Mouse (Mus musculus): ENCODE results near the gene Trf. TPM values are rescaled to one million over a fixed set of nuclear protein-coding genes. Genes with fewer than 3 reads are reported as not detected.
"Not testable (repeated sequence)": the region's sequence is repeated elsewhere in the genome, so short reads cannot be mapped to it uniquely, and the experiment has no call there.

Gene Trf
- polyA plus RNA-seq, 3 experiments from 2014 or later = 0.37 to 3.0 (median 0.43) TPM

DNA sequence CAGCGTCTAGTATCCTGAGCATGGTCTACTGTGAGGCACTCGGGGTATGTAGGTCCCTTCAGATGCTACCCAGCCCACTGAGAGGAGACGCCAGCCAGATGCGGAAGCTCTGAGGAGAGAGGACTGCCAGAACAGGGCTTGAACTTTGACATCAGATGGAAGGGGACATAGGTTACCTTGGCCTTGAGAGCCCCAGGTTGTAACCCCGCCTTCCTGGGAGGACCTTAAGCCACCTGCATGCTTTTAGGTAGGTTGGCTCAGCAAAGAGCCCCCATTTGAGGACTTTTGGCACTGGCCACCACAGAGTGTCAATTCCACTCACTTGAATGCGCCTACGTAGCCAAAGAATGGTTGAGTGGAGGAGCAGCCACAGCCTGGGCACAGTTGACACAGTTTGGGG lies 5.5 kb downstream of the Trf start:
- no peak for ATAC-seq

DNA sequence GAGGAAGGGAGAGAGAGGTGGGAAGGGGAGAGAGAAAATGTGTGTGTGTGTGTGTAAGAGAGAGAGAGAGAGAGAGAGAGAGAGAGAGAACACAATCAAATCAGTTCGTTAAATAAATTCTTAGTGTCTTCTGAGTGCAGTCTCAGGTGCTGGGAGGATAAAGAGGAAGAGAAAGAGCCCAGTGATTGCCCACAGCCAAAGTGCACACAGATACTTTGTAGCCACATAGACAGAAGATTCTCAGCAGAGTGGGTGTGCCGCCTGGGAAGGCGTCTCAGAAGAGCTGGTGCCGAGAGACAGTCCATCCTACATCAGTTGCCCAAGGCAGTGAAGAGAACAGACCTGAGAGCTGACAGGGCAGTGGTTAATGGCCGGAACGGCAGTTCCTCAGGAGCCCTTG lies 16.0 kb downstream of the Trf start:
- no peak for ATAC-seq

DNA sequence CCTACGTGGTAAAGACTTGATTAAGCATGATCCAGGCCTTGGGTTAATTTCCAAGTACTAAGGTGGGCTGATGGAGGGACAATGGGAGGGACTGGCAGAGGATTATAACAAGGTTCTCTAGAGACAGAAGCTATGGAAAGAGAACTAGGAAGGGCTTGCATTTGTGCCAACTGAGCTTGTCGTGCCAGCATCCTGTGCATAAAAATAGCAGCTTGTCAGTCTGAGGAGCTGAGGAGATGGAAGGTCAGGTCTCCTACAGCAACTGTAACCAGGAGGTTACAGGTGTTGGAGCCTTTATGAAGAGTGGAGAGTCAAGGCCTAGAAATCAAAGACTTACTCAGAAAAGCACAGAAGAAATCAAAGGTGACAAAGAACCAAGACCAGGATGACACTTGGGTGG lies 16.6 kb downstream of the Trf start:
- no peak for ATAC-seq

GRCm38 (mm10) chr9:103212654-103213420 lies 17.4 kb downstream of the Trf start:
- ATAC-seq = no peak

- ATAC-seq = no peak
Measured at GRCm38 (mm10) chr9:103208802-103209423, 21.3 kb downstream of the Trf start.

DNA sequence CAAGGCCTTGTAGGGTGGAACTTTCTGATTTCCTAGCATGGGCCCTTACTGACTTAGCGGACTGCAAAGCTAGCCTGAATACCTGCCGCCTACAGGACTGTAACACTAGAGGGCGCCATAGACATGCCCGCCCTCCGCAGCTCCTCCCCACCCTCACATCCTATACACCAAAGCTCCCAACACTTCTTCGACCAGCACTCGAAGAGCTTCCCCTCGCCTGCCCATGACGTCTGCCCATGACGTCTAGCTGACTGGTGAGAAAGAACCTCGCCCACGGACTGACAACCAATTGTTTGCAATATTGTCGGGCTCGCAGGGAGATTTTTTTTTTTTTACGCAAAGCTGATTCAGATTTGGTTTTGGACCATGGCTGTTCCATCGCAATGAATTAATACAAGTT lies 22.4 kb downstream of the Trf start:
- ATAC-seq = peak; percentile 97

GRCm38 (mm10) chr9:103205786-103206185 lies 24.5 kb downstream of the Trf start:
- no peak for ATAC-seq

DNA sequence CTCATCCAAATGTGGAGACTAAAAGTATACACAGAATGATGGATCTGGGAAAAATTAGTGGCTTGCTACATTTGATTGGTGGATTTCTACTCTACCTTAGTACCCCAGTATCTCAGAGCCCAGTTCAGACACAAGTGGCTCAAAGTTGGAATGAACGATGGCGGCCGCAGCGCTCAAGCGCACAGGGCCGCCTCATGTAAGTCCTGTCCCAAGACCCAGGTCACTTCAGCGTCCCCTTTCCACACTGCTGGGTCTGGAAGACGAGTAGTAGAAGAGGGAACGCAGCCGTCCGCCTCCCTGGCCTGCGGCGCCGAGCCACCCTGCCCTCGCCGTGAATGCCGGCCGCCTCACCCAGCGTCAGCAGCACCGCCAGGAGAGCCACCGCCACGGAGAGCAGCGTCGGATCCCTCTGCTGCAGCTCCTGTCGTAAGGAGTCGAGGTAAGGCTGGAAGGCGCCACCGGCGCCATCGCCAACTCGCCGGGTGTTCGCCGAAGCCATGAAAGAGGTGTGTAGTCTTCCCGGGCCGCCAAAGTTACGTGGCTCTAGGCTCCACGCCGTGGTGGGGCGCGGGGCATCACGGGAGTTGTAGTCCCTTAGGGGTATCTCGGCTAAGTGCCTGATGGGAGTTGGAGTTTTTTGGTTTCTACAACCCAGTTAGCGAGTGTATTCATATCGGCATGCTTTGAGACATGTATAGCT lies 28.5 kb downstream of the Trf start, which contains the start of gene Srprb:
TSS of gene Srprb (minus strand) at position 577 of the 700 bp plus-strand sequence.
- peak; percentile 100 for ATAC-seq

- no peak for ATAC-seq
Measured at GRCm38 (mm10) chr9:103188416-103188815, 41.8 kb downstream of the Trf start.

- ATAC-seq = no peak
Measured at GRCm38 (mm10) chr9:103186747-103187146, 43.5 kb downstream of the Trf start.

DNA sequence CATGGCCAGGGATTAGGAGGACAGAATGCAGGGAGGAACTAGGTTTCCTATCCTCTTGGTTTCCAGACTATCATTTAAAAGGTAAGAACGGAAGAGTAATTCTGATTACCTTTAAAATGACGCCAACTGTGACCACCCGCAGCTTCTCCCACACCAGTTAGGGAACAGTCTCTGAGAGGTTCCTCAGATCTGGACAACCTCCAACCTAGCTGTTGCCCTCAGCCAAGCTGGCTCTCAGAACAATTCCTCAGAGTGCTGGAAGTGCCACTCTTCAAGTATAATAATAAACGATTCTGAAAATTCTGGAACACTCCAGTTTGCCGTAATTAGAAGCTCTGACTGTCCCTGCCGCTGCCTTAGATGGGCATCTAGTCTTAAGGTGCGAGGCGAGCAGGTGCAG lies 44.3 kb downstream of the Trf start:
- ATAC-seq = no peak

DNA sequence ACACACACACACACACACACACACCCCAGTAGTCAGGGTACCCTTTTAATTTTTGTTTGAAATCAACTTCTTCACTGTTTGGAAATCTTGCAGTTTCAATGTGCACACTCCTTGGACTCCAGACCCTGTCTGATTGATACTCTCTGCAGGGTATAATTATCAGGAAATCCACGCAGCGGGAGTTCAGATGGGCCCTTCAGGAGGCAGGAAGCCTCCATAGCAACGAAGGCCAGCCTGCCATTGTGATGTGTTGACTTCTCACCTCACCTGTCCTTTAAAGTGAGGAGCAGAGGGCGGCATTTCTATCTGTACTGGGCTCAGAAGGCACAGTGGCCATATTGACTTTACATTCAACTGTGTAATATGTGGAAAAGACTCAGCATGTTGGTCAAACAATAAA lies 45.4 kb downstream of the Trf start:
- no peak for ATAC-seq

GRCm38 (mm10) chr9:103181886-103182285 lies 48.4 kb downstream of the Trf start:
- ATAC-seq = no peak

DNA sequence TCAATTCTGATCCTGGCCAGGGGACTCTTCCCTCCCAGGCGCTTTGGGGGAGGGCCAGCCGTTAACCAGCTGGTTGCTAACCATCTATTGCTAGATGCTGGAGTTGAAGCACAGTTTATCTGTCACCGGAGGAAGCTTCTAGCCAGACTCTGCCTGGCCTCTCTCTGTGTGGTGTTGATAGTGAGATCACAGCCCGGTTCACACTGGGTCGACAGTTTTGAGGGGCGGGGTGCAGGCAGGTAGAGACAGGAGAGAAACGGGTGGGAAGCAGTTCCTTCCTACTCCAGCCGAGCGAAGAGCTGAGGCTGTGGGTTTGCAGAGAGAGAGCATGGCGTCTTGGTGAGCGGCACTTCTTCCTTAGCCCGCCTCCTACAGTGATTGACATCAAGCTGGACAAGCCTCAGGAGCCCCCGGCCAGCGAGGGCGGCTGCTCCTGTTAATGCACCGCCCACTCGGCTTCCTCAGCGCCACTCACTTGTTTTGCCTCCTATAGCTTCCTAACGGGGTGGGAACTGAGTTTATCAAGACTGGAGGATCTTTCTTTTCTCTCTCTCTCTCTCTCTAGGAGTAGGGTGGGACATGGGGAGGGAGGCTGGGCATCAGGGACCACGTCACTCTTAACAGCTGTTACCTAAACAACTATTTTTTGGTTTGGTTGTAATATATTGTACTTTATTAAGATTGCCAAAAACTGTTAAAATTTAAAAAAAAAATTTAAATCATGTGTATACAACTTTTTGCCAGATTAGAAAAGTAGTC lies 49.3 kb downstream of the Trf start:
- peak; percentile 96 for ATAC-seq

GRCm38 (mm10) chr9:103180303-103180702 lies 49.9 kb downstream of the Trf start:
- ATAC-seq = no peak

DNA sequence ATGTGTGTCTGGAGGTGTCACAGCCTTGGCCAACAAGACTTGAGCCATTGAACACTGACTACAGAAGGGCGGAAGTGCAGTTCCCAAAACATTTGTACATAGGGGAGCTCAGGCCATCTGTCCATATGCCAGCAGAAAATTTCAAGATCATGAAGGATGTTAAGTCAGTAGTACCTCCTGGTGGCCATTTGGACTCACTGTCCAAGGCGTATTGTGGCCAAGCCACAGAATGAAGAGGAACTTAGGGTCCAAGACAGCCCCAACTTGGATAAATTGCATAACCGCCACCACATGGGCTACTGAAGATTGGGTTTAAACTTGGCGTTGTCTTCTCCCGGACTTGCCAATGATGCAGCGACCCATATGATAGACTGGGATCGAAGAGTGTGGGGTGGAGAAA lies 54.6 kb downstream of the Trf start:
- ATAC-seq = no peak

GRCm38 (mm10) chr9:103174771-103175519 lies 55.3 kb downstream of the Trf start:
- no peak for ATAC-seq

GRCm38 (mm10) chr9:103168771-103169170 lies 61.5 kb downstream of the Trf start:
- no peak for ATAC-seq

DNA sequence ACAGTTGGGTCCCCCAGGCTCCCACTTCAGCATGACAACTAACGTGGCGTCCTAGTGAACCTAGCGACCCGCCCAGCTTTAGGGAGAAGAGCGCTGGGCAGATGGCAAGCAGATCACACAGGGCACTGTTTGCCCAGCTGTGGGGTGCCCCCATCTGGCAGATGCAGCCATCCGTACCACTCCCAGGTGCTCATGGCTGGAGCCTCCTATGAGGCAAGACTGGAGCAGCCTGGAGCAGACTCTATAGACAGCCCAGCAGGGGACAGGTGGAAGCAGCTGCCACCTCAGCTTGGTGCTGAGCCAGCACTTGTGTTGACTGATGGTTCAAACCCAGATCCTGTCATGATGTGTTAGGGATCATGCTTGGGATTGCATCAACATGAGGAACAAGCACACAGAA lies 62.2 kb downstream of the Trf start:
- ATAC-seq = no peak

- no peak for ATAC-seq
Measured at GRCm38 (mm10) chr9:103163806-103164205, 66.4 kb downstream of the Trf start.

DNA sequence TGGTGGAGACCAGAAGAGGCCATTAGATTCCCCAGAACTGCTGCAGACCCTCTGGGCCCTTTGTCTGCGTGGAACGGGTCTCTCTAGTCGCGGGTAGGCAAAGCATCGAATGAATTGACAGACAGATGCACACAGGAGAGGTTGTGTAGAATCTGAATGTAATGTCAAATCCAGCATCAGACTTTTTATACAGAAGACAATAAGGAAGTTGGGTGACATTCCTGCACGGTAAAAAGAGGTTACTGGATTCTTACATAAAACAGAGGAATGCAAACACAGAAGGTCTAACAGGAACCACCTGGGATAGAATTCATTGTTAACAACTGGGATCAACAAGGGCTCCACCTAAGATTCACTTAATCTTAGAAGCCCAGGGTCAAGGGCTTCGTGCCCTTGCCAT lies 75.1 kb downstream of the Trf start:
- ATAC-seq = not testable (repeated sequence)

DNA sequence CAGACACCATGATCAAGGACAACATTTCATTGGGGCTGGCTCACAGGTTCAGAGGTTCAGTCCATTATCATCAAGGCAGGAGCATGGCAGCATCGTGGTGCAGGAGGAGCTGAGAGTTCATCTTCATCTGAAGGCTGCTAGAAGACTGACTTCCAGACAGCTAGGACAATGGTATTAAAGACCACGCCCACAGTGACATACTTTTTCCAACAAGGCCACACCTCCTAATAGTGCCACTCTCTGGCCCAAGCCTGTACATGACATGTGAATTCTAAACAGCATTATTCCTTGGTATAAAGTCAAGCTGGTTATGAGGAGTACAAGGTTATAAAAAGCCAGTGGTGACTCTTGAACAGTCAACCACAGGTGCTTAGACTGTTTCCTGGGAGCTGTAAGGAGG lies 75.7 kb downstream of the Trf start:
- no peak for ATAC-seq

Data from inflammation-experienced regulatory T-cells, adult 6 months (primary cell).